ENCODE assay signal across 19 mouse cellular contexts in the genomic region with DNA sequence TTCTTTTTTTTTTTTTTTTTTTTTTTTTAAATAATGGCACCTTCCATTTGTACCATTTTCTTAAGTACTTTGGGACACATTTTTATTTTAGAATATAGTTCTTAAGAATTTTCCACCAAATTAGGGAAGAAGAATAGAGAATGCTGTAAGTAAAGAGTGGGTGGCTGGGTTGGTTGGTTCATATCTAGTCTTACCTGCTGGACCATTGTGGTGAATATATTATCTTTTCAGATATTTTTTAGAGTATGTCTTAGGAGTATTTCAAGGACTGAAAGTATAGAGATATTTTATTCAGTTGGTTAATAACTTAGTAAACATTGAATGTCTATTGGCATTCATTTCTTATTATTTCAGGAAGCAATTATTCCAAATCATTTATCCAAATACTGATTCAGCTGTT.
DNase-seq lines count a peak whose midpoint lies in the region; ATAC-seq and TF ChIP-seq lines count a peak whose summit lies in the region.
"Had no signal": no experiment of that assay in that cellular context is flagged by ENCODE, and none has a peak within 500 bp of the region (broad histone marks: within the 10 kb centered on the region; RNA-seq: fewer than 3 reads in every experiment).

No protein-coding gene starts in this region.

- peaks cover 0 to 23% of the 10 kb centered on the region in 2 experiments; a peak in 3 of 4 replicates for H3K36me3 ChIP-seq in MEL (ENCODE audit: control insufficient read depth in 1 of 2, insufficient read depth in 2 of 2, low read length in 2 of 2)
- 0 out of 2 replicates have a peak, but pooled peaks cover 4% of the 10 kb centered on the region for H3K36me3 ChIP-seq in midbrain, embryonic 13.5 days

- no peak for TF ChIP-seq RAD21 in MEL (IDR thresholded peaks at IDR 0.05; ENCODE audit: low read depth, low read length)

- H3K79me2 ChIP-seq in MEL (ENCODE audit: control insufficient read depth, insufficient read depth, low read length, poor library complexity), result no peaks in the 10 kb centered on the region

- H3K9ac ChIP-seq in MEL (ENCODE audit: control insufficient read depth, low read depth, low read length, poor library complexity, severe bottlenecking), result no peak overlapping the region
- H3K9ac ChIP-seq in midbrain, embryonic 13.5 days (replicated peaks), result no peak overlapping the region

- TF ChIP-seq CTCF in MEL (IDR thresholded peaks at IDR 0.05 in 2 of 3, conservative IDR thresholded peaks at IDR 0.05 in 1 of 3; ENCODE audit: control insufficient read depth in 1 of 3, insufficient read depth in 1 of 3, low read depth in 2 of 3, low read length in 3 of 3, poor library complexity in 1 of 3, severe bottlenecking in 1 of 3), result no peak

- no peak for TF ChIP-seq POLR2A in MEL (IDR thresholded peaks at IDR 0.05; ENCODE audit: control insufficient read depth in 1 of 2, insufficient read depth in 1 of 2, low read depth in 1 of 2, low read length in 2 of 2, poor library complexity in 1 of 2)

- H3K9me3 ChIP-seq in MEL (replicated peaks; ENCODE audit: insufficient read depth, low read length), result no peaks in the 10 kb centered on the region
- no peaks in the 10 kb centered on the region for H3K9me3 ChIP-seq in midbrain, embryonic 13.5 days
- H3K9me3 ChIP-seq: G1E had no signal

- peaks cover 0 to 14% of the 10 kb centered on the region in 2 experiments; a peak in 2 of 4 replicates for H3K4me1 ChIP-seq in MEL (ENCODE audit: control insufficient read depth in 1 of 2, insufficient read depth in 2 of 2, low read length in 2 of 2)
- no peaks in the 10 kb centered on the region for H3K4me1 ChIP-seq in midbrain, embryonic 13.5 days (replicated peaks)

- H3K27me3 ChIP-seq in MEL (ENCODE audit: control insufficient read depth in 1 of 2, insufficient read depth in 2 of 2, low read length in 2 of 2), result no peaks in the 10 kb centered on the region
- H3K27me3 ChIP-seq in midbrain, embryonic 13.5 days, result no peaks in the 10 kb centered on the region
- H3K27me3 ChIP-seq: CH12.LX, Patski had no signal

- H3K4me3 ChIP-seq in MEL (ENCODE audit: control insufficient read depth in 1 of 2, insufficient read depth in 1 of 2, low read depth in 2 of 2, low read length in 2 of 2), result no peak overlapping the region
- H3K4me3 ChIP-seq in midbrain, embryonic 13.5 days (replicated peaks), result no peak overlapping the region

- ATAC-seq in midbrain, embryonic 13.5 days, result no peak
- ATAC-seq: activated CD4-positive, CD25-positive, alpha-beta regulatory T cell, adult 4 months; CD4-positive, CD25-positive, alpha-beta regulatory T cell, adult 4 months; Patski had no signal

- TF ChIP-seq EP300 in MEL (IDR thresholded peaks at IDR 0.05; ENCODE audit: low read depth in 1 of 2, low read length in 2 of 2), result peak; percentile 63 to 70

- no peak overlapping the region for H3K4me2 ChIP-seq in midbrain, embryonic 13.5 days (replicated peaks)

- no peak overlapping the region for H3K27ac ChIP-seq in MEL (ENCODE audit: control insufficient read depth, low read depth, low read length)
- no peak overlapping the region for H3K27ac ChIP-seq in midbrain, embryonic 13.5 days

- peak; percentile 50 for DNase-seq in MEL (ENCODE audit: low read depth, low spot score)
- DNase-seq: adrenal gland, adult 2 months; adrenal gland, adult 8-10 months; adrenal gland, postnatal 10 days; adrenal gland, postnatal 14 days; adrenal gland, postnatal 25 days; adrenal gland, postnatal 36 days; B cell, adult 2 months; cerebellum, adult 11 months; cerebellum, adult 11-12 months; cerebellum, adult 18-20 months; cerebellum, adult 2 months; cerebellum, adult 8-10 months had no signal

TF ChIP-seq in MEL, 35 proteins besides CTCF, POLR2A, EP300 and RAD21:
- TF ChIP-seq RCOR1 (IDR thresholded peaks at IDR 0.05; ENCODE audit: low read depth, low read length) (no peak), CHD2 (IDR thresholded peaks at IDR 0.05; ENCODE audit: low read length) (no peak), ZMIZ1 (IDR thresholded peaks at IDR 0.05; ENCODE audit: low read depth, low read length) (no peak), NELFE (IDR thresholded peaks at IDR 0.05; ENCODE audit: low read depth, low read length) (no peak), ZC3H11A (IDR thresholded peaks at IDR 0.05; ENCODE audit: low read depth, low read length) (no peak), POLR2AphosphoS5 (IDR thresholded peaks at IDR 0.05; ENCODE audit: borderline replicate concordance, low read depth, low read length) (no peak), UBTF (IDR thresholded peaks at IDR 0.05; ENCODE audit: borderline replicate concordance, insufficient read depth, low read depth, low read length) (no peak), HCFC1 (IDR thresholded peaks at IDR 0.05; ENCODE audit: low read depth, low read length) (no peak), TBP (IDR thresholded peaks at IDR 0.05; ENCODE audit: low read depth, low read length) (no peak), SIN3A (IDR thresholded peaks at IDR 0.05; ENCODE audit: low read length) (no peak), ZNF384 (IDR thresholded peaks at IDR 0.05; ENCODE audit: low read depth, low read length) (peak; percentile 5; the same call in 1 of the 2 replicates), JUND (IDR thresholded peaks at IDR 0.05; ENCODE audit: low read depth, low read length) (no peak), CHD1 (IDR thresholded peaks at IDR 0.05; ENCODE audit: low read depth, low read length) (no peak), USF1 (IDR thresholded peaks at IDR 0.05; ENCODE audit: low read depth, low read length) (no peak), TCF12 (IDR thresholded peaks at IDR 0.05; ENCODE audit: low read depth, low read length) (peak; percentile 37; the same call in 1 of the 2 replicates), GATA1 (IDR thresholded peaks at IDR 0.05; ENCODE audit: low read depth, low read length) (no peak), ELF1 (IDR thresholded peaks at IDR 0.05; ENCODE audit: low read depth, low read length) (no peak), USF2 (IDR thresholded peaks at IDR 0.05; ENCODE audit: borderline replicate concordance in 1 of 2, insufficient read depth in 1 of 2, low read depth in 1 of 2, low read length in 2 of 2) (no peak), ZKSCAN1 (IDR thresholded peaks at IDR 0.05; ENCODE audit: low read depth, low read length) (no peak), ETS1 (IDR thresholded peaks at IDR 0.05; ENCODE audit: low read depth, low read length) (no peak), TAL1 (IDR thresholded peaks at IDR 0.05; ENCODE audit: low read length) (0 out of 2 replicates have a peak, but pooled peaks have one; percentile 16)
